Mouse (Mus musculus): ENCODE measurements at regions not wholly inside any gene's neighbourhood (a gene's known extent, or its start where the extent isn't known, plus 50 kb on each side); places are given as distances from the start of the nearest gene placed in this dataset.

GRCm38 (mm10) chr4:27845521-27845920 is 967.4 kb upstream of the Epha7 start:
- DNase-seq = no peak

- no peak for DNase-seq
Observed at GRCm38 (mm10) chr4:27846106-27846622, 966.8 kb upstream of the Epha7 start.

- peak; percentile 35 to 64 for DNase-seq
Observed at GRCm38 (mm10) chr4:27856086-27856485, 956.8 kb upstream of the Epha7 start.

GRCm38 (mm10) chr4:27887262-27887954 is 925.5 kb upstream of the Epha7 start:
- DNase-seq = no peak

GRCm38 (mm10) chr4:27896396-27896795 is 916.5 kb upstream of the Epha7 start:
- peak; percentile 15 to 58 for DNase-seq

- no peak for DNase-seq
Observed at GRCm38 (mm10) chr4:27945351-27945750, 867.6 kb upstream of the Epha7 start.

- DNase-seq = no peak
Observed at GRCm38 (mm10) chr4:27945768-27946167, 867.2 kb upstream of the Epha7 start.

GRCm38 (mm10) chr4:27949970-27950717 is 862.8 kb upstream of the Epha7 start:
- DNase-seq = no peak

GRCm38 (mm10) chr4:27965046-27965681 is 847.8 kb upstream of the Epha7 start:
- peak; percentile 20 to 42 for DNase-seq

- no peak for DNase-seq
Observed at GRCm38 (mm10) chr4:27970569-27970968, 842.4 kb upstream of the Epha7 start.

GRCm38 (mm10) chr4:27979210-27979771 is 833.6 kb upstream of the Epha7 start:
- no peak for DNase-seq

- no peak for DNase-seq
Observed at GRCm38 (mm10) chr4:27979781-27980180, 833.1 kb upstream of the Epha7 start.

GRCm38 (mm10) chr4:27981309-27981708 is 831.6 kb upstream of the Epha7 start:
- no peak for DNase-seq

- DNase-seq = no peak
Observed at GRCm38 (mm10) chr4:27987986-27988423, 824.9 kb upstream of the Epha7 start.

GRCm38 (mm10) chr4:27994411-27994810 is 818.5 kb upstream of the Epha7 start:
- no peak for DNase-seq

GRCm38 (mm10) chr4:28001818-28002476 is 811.0 kb upstream of the Epha7 start:
- DNase-seq = no peak

Measured in cerebellum, postnatal 14 days (tissue).